Mouse (Mus musculus): ENCODE results near the gene S100a2.

GRCm38 (mm10) chr3:90583893-90584292 is 6.2 kb upstream of the S100a2 start:
- no peak for TF ChIP-seq CTCF (conservative IDR thresholded peaks at IDR 0.05; ENCODE audit: low read length)
- no peak for TF ChIP-seq NANOG (IDR thresholded peaks at IDR 0.05; ENCODE audit: borderline replicate concordance, low read length)

Data from E14TG2a.4 (cell line).